8 mouse cellular contexts compared by ENCODE assay signal in genomic region chr8:70608749-70609367, GRCm38 (mm10). TPM values are rescaled to one million over a fixed set of nuclear protein-coding genes. Genes with fewer than 3 reads are reported as not detected.
DNase-seq lines count a peak whose midpoint lies in the region; ATAC-seq and TF ChIP-seq lines count a peak whose summit lies in the region.

TSS of gene Ssbp4 (minus strand) at chr8:70608872.

- peak within 1 kb of the TSS; percentile 99 for H3K9ac ChIP-seq in ES-E14 (ENCODE audit: insufficient read depth, low read depth, low read length, poor library complexity, severe bottlenecking)
- peak within 1 kb of the TSS; percentile 92 for H3K9ac ChIP-seq in forebrain, embryonic 11.5 days (ENCODE audit: low read length)
- peak within 1 kb of the TSS; percentile 98 for H3K9ac ChIP-seq in liver, embryonic 11.5 days (ENCODE audit: low read depth, low read length)
- H3K9ac ChIP-seq in stomach, embryonic 16.5 days (ENCODE audit: low read length) = peak within 1 kb of the TSS; percentile 97

- no peak for ATAC-seq in erythroblast, adult 5-6 weeks (replicated peaks; ENCODE audit: low FRiP score, poor library complexity, severe bottlenecking)
- ATAC-seq in forebrain, embryonic 11.5 days (replicated peaks; ENCODE audit: low FRiP score) = 0 out of 2 replicates have a peak, but pooled peaks have one; percentile 0
- ATAC-seq in hematopoietic stem cell, adult 5-6 weeks (replicated peaks in 1 of 2; ENCODE audit: insufficient read depth in 1 of 2, low FRiP score in 2 of 2, low TSS enrichment in 1 of 2, low read depth in 1 of 2, poor library complexity in 2 of 2, severe bottlenecking in 2 of 2) = no peak; a peak in 1 of 4 replicates
- no peak for ATAC-seq in liver, embryonic 11.5 days (replicated peaks; ENCODE audit: low FRiP score)
- ATAC-seq in stomach, embryonic 16.5 days (ENCODE audit: insufficient read depth, low FRiP score) = no peak

- peaks cover 28% of the 10 kb centered on the region for H3K27me3 ChIP-seq in erythroblast, embryonic 14.5 days (ENCODE audit: control insufficient read depth)
- H3K27me3 ChIP-seq in forebrain, embryonic 11.5 days (ENCODE audit: control insufficient read depth, insufficient read depth, low read length) = peaks cover 4% of the 10 kb centered on the region; the same call in 1 of the 2 replicates
- no peaks in the 10 kb centered on the region for H3K27me3 ChIP-seq in liver, embryonic 11.5 days (replicated peaks; ENCODE audit: control insufficient read depth, insufficient read depth, low read length)
- no peaks in the 10 kb centered on the region for H3K27me3 ChIP-seq in stomach, embryonic 16.5 days (ENCODE audit: control insufficient read depth, insufficient read depth, low read length)

- H3K27ac ChIP-seq in ES-E14 (ENCODE audit: insufficient read depth, low read depth, low read length, poor library complexity, severe bottlenecking) = peak within 1 kb of the TSS; percentile 98
- peak within 1 kb of the TSS; percentile 91 for H3K27ac ChIP-seq in forebrain, embryonic 11.5 days (ENCODE audit: low read depth, low read length)
- H3K27ac ChIP-seq in liver, embryonic 11.5 days (ENCODE audit: low read depth, low read length) = peak within 1 kb of the TSS; percentile 99
- H3K27ac ChIP-seq in stomach, embryonic 16.5 days (ENCODE audit: low read length) = peak within 1 kb of the TSS; percentile 98

- peaks cover 3% of the 10 kb centered on the region for H3K36me3 ChIP-seq in erythroblast, embryonic 14.5 days (ENCODE audit: control insufficient read depth)
- no peaks in the 10 kb centered on the region for H3K36me3 ChIP-seq in ES-E14 (ENCODE audit: control insufficient read depth, insufficient read depth, low read length, poor library complexity, severe bottlenecking)
- no peaks in the 10 kb centered on the region for H3K36me3 ChIP-seq in forebrain, embryonic 11.5 days (ENCODE audit: control insufficient read depth, insufficient read depth, low read length)
- H3K36me3 ChIP-seq in liver, embryonic 11.5 days (ENCODE audit: control insufficient read depth, insufficient read depth, low read length) = 0 out of 2 replicates have a peak, but pooled peaks cover 2% of the 10 kb centered on the region
- no peaks in the 10 kb centered on the region for H3K36me3 ChIP-seq in stomach, embryonic 16.5 days (ENCODE audit: control insufficient read depth, insufficient read depth, low read length)

- 7% methylated on average over 26 of the region's 26 CpGs for WGBS in forebrain, embryonic 11.5 days
- WGBS in liver, embryonic 11.5 days = 4% methylated on average over 26 of the region's 26 CpGs
- 4% methylated on average over 26 of the region's 26 CpGs for WGBS in stomach, embryonic 16.5 days

- DNase-seq in ES-E14 (ENCODE audit: low read depth, low spot score) = no peak
- DNase-seq in forebrain, embryonic 11.5 days (ENCODE audit: low spot score) = no peak
- DNase-seq in liver, embryonic 11.5 days (ENCODE audit: low spot score) = no peak
- DNase-seq in adipocyte (ENCODE audit: low spot score) = no peak

- peak within 1 kb of the TSS; percentile 82 for H3K4me3 ChIP-seq in erythroblast, embryonic 14.5 days (replicated peaks)
- peak within 1 kb of the TSS; percentile 78 to 99 for H3K4me3 ChIP-seq in ES-E14 (ENCODE audit: insufficient read depth in 1 of 2, low read depth in 1 of 2, low read length in 2 of 2, poor library complexity in 1 of 2, severe bottlenecking in 1 of 2)
- peak within 1 kb of the TSS; percentile 75 for H3K4me3 ChIP-seq in forebrain, embryonic 11.5 days (ENCODE audit: low read depth, low read length)
- H3K4me3 ChIP-seq in liver, embryonic 11.5 days (ENCODE audit: low read depth, low read length) = peak within 1 kb of the TSS; percentile 92
- H3K4me3 ChIP-seq in stomach, embryonic 16.5 days (replicated peaks; ENCODE audit: low read length) = peak within 1 kb of the TSS; percentile 85

- H3K4me2 ChIP-seq in forebrain, embryonic 11.5 days (ENCODE audit: low read depth, low read length, severe bottlenecking) = peak within 1 kb of the TSS; percentile 94
- H3K4me2 ChIP-seq in liver, embryonic 11.5 days = peak within 1 kb of the TSS; percentile 100
- peak within 1 kb of the TSS; percentile 98 for H3K4me2 ChIP-seq in stomach, embryonic 16.5 days (ENCODE audit: low read depth, low read length)

- no peaks in the 10 kb centered on the region for H3K9me3 ChIP-seq in erythroblast, embryonic 14.5 days (ENCODE audit: control insufficient read depth, low read length)
- H3K9me3 ChIP-seq in ES-E14 (ENCODE audit: control insufficient read depth, insufficient read depth, low read depth, low read length) = no peaks in the 10 kb centered on the region
- H3K9me3 ChIP-seq in forebrain, embryonic 11.5 days (ENCODE audit: control insufficient read depth, low read length) = no peaks in the 10 kb centered on the region
- no peaks in the 10 kb centered on the region for H3K9me3 ChIP-seq in liver, embryonic 11.5 days (ENCODE audit: control insufficient read depth, low read length)
- H3K9me3 ChIP-seq in stomach, embryonic 16.5 days (replicated peaks; ENCODE audit: control insufficient read depth, low read length) = no peaks in the 10 kb centered on the region

- in situ Hi-C loops in ES-E14 (cut with MboI; ENCODE audit: low sequenced_read_pairs in 2 of 2, unreplicated experiment in 2 of 2) = no loop called here

- H3K4me1 ChIP-seq in erythroblast, embryonic 14.5 days (ENCODE audit: control insufficient read depth) = peaks cover 85% of the 10 kb centered on the region
- H3K4me1 ChIP-seq in ES-E14 (ENCODE audit: control insufficient read depth in 2 of 2, insufficient read depth in 2 of 2, low read length in 2 of 2, poor library complexity in 1 of 2) = peaks cover 0 to 24% of the 10 kb centered on the region in 2 experiments; a peak in 2 of 4 replicates
- peaks cover 25% of the 10 kb centered on the region for H3K4me1 ChIP-seq in forebrain, embryonic 11.5 days (replicated peaks; ENCODE audit: control insufficient read depth, insufficient read depth, low read length)
- peaks cover 36% of the 10 kb centered on the region for H3K4me1 ChIP-seq in liver, embryonic 11.5 days (replicated peaks; ENCODE audit: control insufficient read depth, insufficient read depth, low read length)
- H3K4me1 ChIP-seq in stomach, embryonic 16.5 days (ENCODE audit: control insufficient read depth, insufficient read depth, low read length) = peaks cover 33% of the 10 kb centered on the region

TF ChIP-seq in ES-E14, 5 proteins besides CTCF, POLR2A, EP300 and RAD21:
- TF ChIP-seq ZC3H11A (IDR thresholded peaks at IDR 0.05; ENCODE audit: borderline replicate concordance, low read depth, low read length) (no peak), CHD2 (IDR thresholded peaks at IDR 0.05; ENCODE audit: low read depth, low read length) (no peak), ZNF384 (IDR thresholded peaks at IDR 0.05; ENCODE audit: low read depth, low read length) (peak; percentile 72)

RNA-seq across cellular contexts. Expression of gene Ssbp4, which starts in this region (rescaled TPM):
- 40.7 and 52.6 TPM in 2 replicates for polyA plus RNA-seq in erythroblast, embryonic 14.5 days (2012)
- 6.3 and 10.9 TPM in 2 replicates for total RNA-seq in erythroblast, adult 5-6 weeks (2015; ENCODE audit: low replicate concordance)
- 6.3 and 13.8 TPM in 2 replicates for total RNA-seq in erythroblast, adult 5-6 weeks (2017; ENCODE audit: low replicate concordance)
- total RNA-seq in ES-E14 (2012; rRNA removed) = 85.5 and 142 TPM in 2 replicates
- 113 and 127 TPM in 2 replicates for polyA plus RNA-seq in forebrain, embryonic 11.5 days (2014; fragmentation: Nextera tagmentation; extraction: Ambion mirVana)
- total RNA-seq in hematopoietic stem cell, adult 5-6 weeks (2017) = 24.8 and 88.6 TPM in 2 replicates
- polyA plus RNA-seq in liver, embryonic 11.5 days (2014; fragmentation: Nextera tagmentation; extraction: Ambion mirVana) = 144 and 173 TPM in 2 replicates
- polyA plus RNA-seq in stomach, embryonic 16.5 days (2015; fragmentation: Nextera tagmentation; extraction: Ambion mirVana) = 65.2 and 68.3 TPM in 2 replicates
